Mouse (Mus musculus) lung, embryonic 16.5 days (tissue): ENCODE measurements around the gene Kazn. TPM values are rescaled to one million over a fixed set of nuclear protein-coding genes. Genes with fewer than 3 reads are reported as not detected.

ENCODE experiments used
- ATAC-seq: fragments of 200-750 bp; cut with Nextera tagmentation; 2 replicates; pipeline ENCODE4 v1.8.0; 2017; ENCODE audit warnings: low read depth, mild to moderate bottlenecking, moderate library complexity
- H3K27ac ChIP-seq: fragments of 300-500 bp; sonication (generic); 2 replicates; pipeline ENCODE4 v1.5.1; 2014; ENCODE audit warnings: mild to moderate bottlenecking, control low read depth, low read length
- H3K27me3 ChIP-seq: fragments of 300-500 bp; sonication (generic); 2 replicates; pipeline ENCODE4 v1.6.1; 2014; ENCODE audit warnings: low read depth, low read length, mixed read lengths; ENCODE audit not compliant: control insufficient read depth, insufficient read depth
- H3K36me3 ChIP-seq: fragments of 300-500 bp; sonication (generic); 2 replicates; pipeline ENCODE4 v1.6.1; 2014; ENCODE audit warnings: low read length; ENCODE audit not compliant: control insufficient read depth, insufficient read depth
- H3K4me1 ChIP-seq: fragments of 300-500 bp; sonication (generic); replicated peaks from 2 replicates; pipeline ENCODE4 v1.6.1; 2014; ENCODE audit warnings: low read length, mixed read lengths; ENCODE audit not compliant: control insufficient read depth, insufficient read depth
- H3K4me2 ChIP-seq: fragments of 300-500 bp; sonication (generic); 2 replicates; pipeline ENCODE4 v1.6.1; 2014; ENCODE audit warnings: low read depth, low read length, control low read depth
- H3K4me3 ChIP-seq: fragments of 300-500 bp; sonication (generic); 2 replicates; pipeline ENCODE4 v1.5.1; 2014; ENCODE audit warnings: mild to moderate bottlenecking, low read length, control low read depth
- H3K9ac ChIP-seq: fragments of 300-500 bp; sonication (generic); 2 replicates; pipeline ENCODE4 v1.6.1; 2014; ENCODE audit warnings: low read length, control low read depth
- H3K9me3 ChIP-seq: fragments of 300-500 bp; sonication (generic); 2 replicates; pipeline ENCODE4 v1.6.1; 2016; ENCODE audit warnings: low read length; ENCODE audit not compliant: control insufficient read depth
- WGBS: fragments of 180-500 bp; shearing (Covaris S2); extraction: QIAGEN DNeasy Blood & Tissue Kit; methylation state at CpG from one replicate; pipeline ENCODE4 v1.1.7; 2014; 5-methylcytosine and 5-hydroxymethylcytosine counted together
- polyA plus RNA-seq: library from polyadenylated mRNA; unstranded; fragments of >200 nt; fragmentation: Nextera tagmentation; extraction: Ambion mirVana; gene quantifications from 2 replicates; pipeline ENCODE4 v1.2.1, GENCODE M21; 2015

Kazn gene
- polyA plus RNA-seq, 1 experiment from 2014 or later, result 11.4 TPM

DNA sequence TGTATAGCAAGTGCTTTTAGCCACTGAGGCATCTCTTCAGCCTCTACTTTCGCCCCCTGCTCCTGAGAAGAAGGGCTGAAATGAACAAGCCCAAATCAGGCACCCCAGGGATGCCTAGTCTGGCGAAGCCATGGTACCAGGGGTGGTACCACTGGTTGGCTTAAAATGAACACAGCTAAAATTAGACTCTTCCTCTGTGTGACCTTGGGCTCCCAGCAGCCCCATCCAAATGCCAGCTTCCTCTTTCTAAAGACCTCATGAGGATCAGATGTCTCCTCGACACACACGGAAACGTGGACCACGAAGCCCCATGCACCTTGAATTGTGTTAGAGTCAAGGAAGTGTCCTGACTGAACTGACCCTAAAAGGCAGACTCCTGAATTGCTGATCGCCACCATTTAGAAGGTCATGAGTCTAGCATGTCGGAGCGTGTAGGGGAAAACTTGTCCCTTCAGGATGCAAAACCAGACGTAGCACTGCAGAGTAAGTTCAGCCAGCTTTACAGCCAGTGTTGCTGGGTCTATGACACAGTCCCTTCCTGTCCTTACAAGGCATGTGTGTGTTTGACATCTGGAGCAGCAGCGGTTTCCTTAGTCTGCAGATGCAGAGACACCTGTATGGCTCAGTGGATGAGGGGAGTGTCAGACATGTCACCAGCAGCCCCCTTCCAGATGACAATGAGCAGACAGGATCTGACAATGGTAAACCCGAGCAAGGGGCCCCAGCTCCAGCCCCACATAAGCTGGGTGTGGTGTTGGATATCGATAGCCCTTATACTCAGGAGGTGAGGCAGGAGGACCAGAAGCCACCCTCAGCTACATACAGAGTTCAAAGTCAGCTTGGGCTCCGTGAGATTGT lies 159.3 kb downstream of the Kazn start:
- ATAC-seq, result no peak
- H3K4me1 ChIP-seq, result peaks cover 44% of the 10 kb centered on the region
- H3K27me3 ChIP-seq, result no peaks in the 10 kb centered on the region
- no peak overlapping the region for H3K9ac ChIP-seq
- H3K9me3 ChIP-seq, result no peaks in the 10 kb centered on the region
- no peak overlapping the region for H3K27ac ChIP-seq
- H3K4me2 ChIP-seq, result no peak overlapping the region
- no peaks in the 10 kb centered on the region for H3K36me3 ChIP-seq
- no peak overlapping the region for H3K4me3 ChIP-seq
- WGBS, result 79% methylated on average over 14 of the region's 14 CpGs

DNA sequence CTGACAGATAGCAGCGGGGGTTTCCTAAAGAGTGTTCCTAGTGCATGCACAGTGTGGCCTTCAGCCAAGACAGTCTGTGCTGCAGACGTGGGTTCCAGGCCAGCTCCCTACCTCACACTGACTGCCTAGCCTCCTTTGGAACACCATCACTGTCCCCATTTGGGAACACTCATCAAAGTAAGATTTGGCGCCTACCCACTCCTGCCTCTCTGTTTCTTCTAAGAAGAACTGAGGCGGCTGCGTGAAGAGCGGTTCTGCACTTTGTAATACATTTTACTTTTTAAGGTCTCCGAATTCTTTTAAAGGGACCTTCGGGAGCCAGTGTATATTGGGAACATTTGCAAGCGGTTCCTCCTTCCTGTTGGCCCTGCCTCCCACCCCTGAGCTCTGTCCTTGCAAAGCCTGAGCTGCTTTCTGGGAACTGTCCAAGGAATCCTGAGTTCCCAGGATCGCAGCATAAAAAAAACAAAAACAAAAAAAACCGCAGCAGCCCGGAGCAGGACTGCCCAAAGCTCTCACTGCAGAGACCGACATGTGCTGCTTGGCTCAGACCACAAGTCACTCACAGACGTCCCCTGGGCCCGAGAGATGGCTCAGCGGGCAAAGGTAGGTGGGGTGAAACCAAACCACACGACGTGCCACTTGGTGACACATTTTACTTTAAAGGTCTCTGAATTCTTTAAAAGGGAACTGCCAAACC lies 161.5 kb downstream of the Kazn start:
- H3K36me3 ChIP-seq, result no peaks in the 10 kb centered on the region
- peak overlapping the region; percentile 38 for H3K4me2 ChIP-seq
- H3K27ac ChIP-seq, result peak overlapping the region; percentile 83
- H3K9me3 ChIP-seq, result no peaks in the 10 kb centered on the region
- H3K27me3 ChIP-seq, result no peaks in the 10 kb centered on the region
- peak; percentile 59 for ATAC-seq
- H3K9ac ChIP-seq, result no peak overlapping the region
- peaks cover 39% of the 10 kb centered on the region for H3K4me1 ChIP-seq
- H3K4me3 ChIP-seq, result peak overlapping the region; percentile 16; the same call in 1 of the 2 replicates
- 31% methylated on average over 18 of the region's 18 CpGs for WGBS

- H3K4me3 ChIP-seq, result no peak overlapping the region
- peaks cover 39% of the 10 kb centered on the region for H3K4me1 ChIP-seq
- H3K9ac ChIP-seq, result no peak overlapping the region
- H3K27me3 ChIP-seq, result no peaks in the 10 kb centered on the region
- no peak for ATAC-seq
- H3K9me3 ChIP-seq, result no peaks in the 10 kb centered on the region
- H3K27ac ChIP-seq, result peak overlapping the region; percentile 83; the same call in 1 of the 2 replicates
- H3K4me2 ChIP-seq, result no peak overlapping the region
- WGBS, result 46% methylated on average over 1 of the region's 1 CpGs
- H3K36me3 ChIP-seq, result no peaks in the 10 kb centered on the region
Observed at GRCm38 (mm10) chr4:142076883-142077282, 162.3 kb downstream of the Kazn start.

- Histone ChIP-seq H3K9ac (no peak overlapping the region), H3K27ac (no peak overlapping the region), H3K4me1 (peaks cover 42% of the 10 kb centered on the region), H3K36me3 (no peaks in the 10 kb centered on the region), H3K27me3 (no peaks in the 10 kb centered on the region), H3K9me3 (no peaks in the 10 kb centered on the region), H3K4me3 (no peak overlapping the region), H3K4me2 (no peak overlapping the region)
- no peak for ATAC-seq
- WGBS, result 77% methylated on average over 11 of the region's 11 CpGs
Observed at GRCm38 (mm10) chr4:142075931-142076330, 163.3 kb downstream of the Kazn start.

- Histone ChIP-seq H3K27ac (no peak overlapping the region), H3K36me3 (no peaks in the 10 kb centered on the region), H3K27me3 (no peaks in the 10 kb centered on the region), H3K9ac (no peak overlapping the region), H3K4me2 (no peak overlapping the region), H3K9me3 (no peaks in the 10 kb centered on the region), H3K4me1 (peaks cover 39% of the 10 kb centered on the region), H3K4me3 (no peak overlapping the region)
- 52% methylated on average over 13 of the region's 13 CpGs for WGBS
- ATAC-seq, result no peak
Observed at GRCm38 (mm10) chr4:142074060-142074732, 165.0 kb downstream of the Kazn start.

DNA sequence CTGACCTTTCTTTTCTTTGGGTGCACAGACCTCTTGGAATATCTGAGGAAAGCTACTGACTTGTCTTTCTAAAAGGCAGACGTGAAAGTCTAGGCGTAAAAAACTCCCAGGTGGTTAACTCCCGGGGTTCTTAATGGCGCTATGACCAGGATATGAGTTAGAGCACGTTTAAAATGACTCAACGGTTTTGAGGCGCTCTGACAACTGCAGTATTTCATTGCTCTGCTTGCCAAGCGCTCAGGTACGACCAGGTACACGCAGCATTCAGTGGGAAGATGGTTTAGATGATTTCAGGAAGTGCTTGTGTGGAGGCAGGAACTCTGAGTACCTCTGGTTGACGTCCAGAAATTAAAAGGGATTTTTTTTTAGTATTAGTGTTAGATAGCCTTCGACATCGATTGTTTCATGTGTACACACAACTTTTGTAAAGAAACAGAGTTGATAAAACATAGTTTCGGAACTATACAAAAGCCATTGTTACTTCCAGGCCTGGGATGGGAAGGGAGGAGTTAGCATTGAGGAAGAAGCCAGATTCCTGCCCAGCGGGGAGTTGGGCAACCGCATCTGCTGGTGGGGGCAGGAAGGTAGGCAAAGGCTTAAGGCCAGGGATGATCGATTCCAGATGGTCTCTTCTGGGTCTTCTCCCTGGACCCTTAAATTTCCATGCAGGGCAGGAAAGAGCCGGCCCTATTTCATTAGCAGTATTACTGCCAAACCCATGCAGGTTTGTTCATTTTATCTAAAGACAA lies 167.8 kb downstream of the Kazn start:
- Histone ChIP-seq H3K9ac (no peak overlapping the region), H3K36me3 (no peaks in the 10 kb centered on the region), H3K4me1 (peaks cover 34% of the 10 kb centered on the region), H3K9me3 (no peaks in the 10 kb centered on the region), H3K4me3 (no peak overlapping the region), H3K27me3 (no peaks in the 10 kb centered on the region), H3K4me2 (no peak overlapping the region), H3K27ac (no peak overlapping the region; the same call in 1 of the 2 replicates)
- ATAC-seq, result no peak
- 25% methylated on average over 18 of the region's 18 CpGs for WGBS

DNA sequence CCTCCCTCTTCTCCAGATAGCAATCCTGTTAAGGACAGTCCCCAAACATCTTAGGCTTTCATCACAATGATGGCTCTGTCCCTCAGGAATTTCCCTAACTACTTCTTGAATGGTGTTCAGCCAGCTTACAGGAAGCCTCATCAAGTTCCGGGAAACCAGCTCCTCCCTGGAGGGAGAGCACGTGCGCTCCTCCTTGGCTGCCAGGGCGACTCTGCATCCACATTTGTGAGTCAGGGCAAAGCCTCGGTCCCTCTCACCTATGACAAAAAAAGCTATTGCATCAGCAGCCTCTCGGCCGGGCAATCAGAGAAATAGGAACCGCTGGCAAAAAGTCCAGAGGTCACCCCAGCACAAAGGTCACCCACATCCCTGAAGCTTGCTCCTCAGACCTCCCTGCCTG lies 168.4 kb downstream of the Kazn start:
- WGBS, result 27% methylated on average over 8 of the region's 8 CpGs
- H3K4me1 ChIP-seq, result peaks cover 40% of the 10 kb centered on the region

DNA sequence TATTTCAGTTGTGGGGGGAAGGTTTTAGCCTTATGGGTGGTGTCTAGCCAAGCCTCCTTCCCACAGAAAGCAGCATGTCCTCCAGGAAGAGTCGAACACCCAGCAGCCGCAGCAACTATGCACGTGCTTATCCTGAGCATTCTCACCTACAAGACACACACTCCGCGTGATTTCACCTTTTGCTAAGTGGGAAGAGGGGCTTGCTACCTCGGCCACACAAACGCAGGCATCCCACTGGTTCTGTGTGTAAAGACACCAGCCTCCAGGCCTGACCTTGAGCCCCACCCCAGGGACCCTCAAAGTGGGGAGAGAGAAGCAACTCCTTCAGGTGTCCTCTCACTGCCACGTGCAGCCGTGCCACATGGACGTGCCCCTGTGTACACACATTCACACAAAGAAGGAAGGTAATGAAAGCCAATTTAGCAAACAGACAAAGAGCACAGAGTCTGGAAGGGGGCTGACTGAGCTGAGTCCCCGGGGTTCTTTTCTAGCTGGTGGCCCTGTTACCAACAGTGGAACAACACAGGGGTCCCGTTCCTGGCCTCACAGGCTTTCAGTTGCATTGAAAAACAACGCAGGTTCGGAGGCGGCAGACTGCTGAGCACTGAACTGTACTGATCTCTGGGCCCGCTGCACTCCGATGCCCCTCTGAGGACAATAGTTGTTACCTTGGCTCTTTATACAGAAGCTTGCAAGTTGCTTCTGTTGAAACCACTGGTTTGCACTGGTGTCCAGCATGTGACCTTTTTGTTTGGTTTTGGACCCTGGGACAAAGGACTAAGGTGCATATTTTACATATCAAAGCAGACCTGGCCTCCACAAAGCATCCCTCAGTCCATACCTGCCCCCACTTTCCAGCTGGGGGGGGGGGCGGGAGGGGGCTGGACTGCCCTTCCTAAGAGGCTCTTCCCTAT lies 170.0 kb downstream of the Kazn start:
- Histone ChIP-seq H3K4me2 (no peak overlapping the region), H3K9ac (0 out of 2 replicates have a peak overlapping the region, but pooled peaks have one; percentile 2), H3K4me3 (no peak overlapping the region), H3K27ac (no peak overlapping the region), H3K36me3 (no peaks in the 10 kb centered on the region), H3K9me3 (no peaks in the 10 kb centered on the region), H3K4me1 (peaks cover 47% of the 10 kb centered on the region), H3K27me3 (no peaks in the 10 kb centered on the region)
- no peak for ATAC-seq
- 45% methylated on average over 18 of the region's 18 CpGs for WGBS

More for the DNA sequence above, 168.4 kb downstream of the Kazn start:
- no peak overlapping the region for H3K27ac ChIP-seq
- no peak overlapping the region for H3K4me2 ChIP-seq
- H3K9me3 ChIP-seq, result no peaks in the 10 kb centered on the region
- no peak overlapping the region for H3K4me3 ChIP-seq
- no peak for ATAC-seq
- H3K27me3 ChIP-seq, result no peaks in the 10 kb centered on the region
- no peaks in the 10 kb centered on the region for H3K36me3 ChIP-seq
- H3K9ac ChIP-seq, result no peak overlapping the region
